Mouse (Mus musculus): ENCODE measurements around the gene Gcnt4.
"Not testable (repeated sequence)": the region's sequence is repeated elsewhere in the genome, so short reads cannot be mapped to it uniquely, and the experiment has no call there.

GRCm38 (mm10) chr13:96941481-96941880, 17.0 kb downstream of the Gcnt4 start:
- not testable (repeated sequence) for TF ChIP-seq TAL1 (conservative IDR thresholded peaks at IDR 0.05; ENCODE audit: low read depth, low read length); CTCF (IDR thresholded peaks at IDR 0.05; ENCODE audit: low read depth, low read length)

Measured in G1E (cell line).